Mouse (Mus musculus): Measurements from ENCODE around the gene Dnajc25.

DNA sequence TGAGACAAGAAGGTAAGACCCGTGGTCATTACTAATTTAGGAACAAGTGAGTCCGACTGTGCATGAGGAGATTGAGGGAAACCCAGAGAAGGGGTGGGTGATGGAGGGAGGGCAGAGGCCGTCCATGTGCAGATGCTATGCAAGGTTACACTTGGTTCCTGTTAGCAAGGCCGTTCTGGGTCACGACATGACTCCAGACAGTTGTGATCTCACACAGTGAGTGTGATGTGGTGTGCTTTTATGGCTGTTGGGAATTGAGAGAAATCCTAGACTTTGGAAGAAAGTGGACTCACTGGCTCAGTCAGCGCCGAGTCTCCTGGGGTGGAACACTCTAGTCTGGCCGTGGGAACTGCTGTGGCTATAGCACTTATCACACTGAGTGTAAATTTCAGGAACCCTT is 11.3 kb downstream of the Dnajc25 start:
- TF ChIP-seq CTCF (IDR thresholded peaks at IDR 0.05; ENCODE audit: low read depth) (no peak), EP300 (IDR thresholded peaks at IDR 0.05; ENCODE audit: low read depth) (no peak)
